Mouse (Mus musculus): Measurements from ENCODE around the gene Nptn. TPM values are rescaled to one million over a fixed set of nuclear protein-coding genes. Genes with fewer than 3 reads are reported as not detected.

Nptn gene
- polyA plus RNA-seq, 1 experiment = 44.6 TPM

- H3K4me1 ChIP-seq (ENCODE audit: control insufficient read depth) = peaks cover 47% of the 10 kb centered on the region
- TF ChIP-seq GATA1 (IDR thresholded peaks at IDR 0.05; ENCODE audit: low read length) (no peak), TAL1 (IDR thresholded peaks at IDR 0.05; ENCODE audit: low read length) (no peak)
These were observed 684 bp downstream of the Nptn start for GRCm38 (mm10) chr9:58582581-58583266.

GRCm38 (mm10) chr9:58583267-58583641, 1.2 kb downstream of the Nptn start:
- peaks cover 49% of the 10 kb centered on the region for H3K4me1 ChIP-seq (ENCODE audit: control insufficient read depth)
- H3K9me3 ChIP-seq (ENCODE audit: control insufficient read depth, low read length) = no peaks in the 10 kb centered on the region
- TF ChIP-seq GATA1 (IDR thresholded peaks at IDR 0.05; ENCODE audit: low read length) (peak; percentile 34; the same call in 1 of the 2 replicates), TAL1 (IDR thresholded peaks at IDR 0.05; ENCODE audit: low read length) (no peak)

More at GRCm38 (mm10) chr9:58582581-58583266, 684 bp downstream of the Nptn start:
- Histone ChIP-seq H3K36me3 (ENCODE audit: control insufficient read depth) (peaks cover 9% of the 10 kb centered on the region), H3K27me3 (ENCODE audit: control insufficient read depth) (no peaks in the 10 kb centered on the region), H3K4me3 (replicated peaks) (peak overlapping the region; percentile 89), H3K9me3 (ENCODE audit: control insufficient read depth, low read length) (no peaks in the 10 kb centered on the region)

GRCm38 (mm10) chr9:58584323-58584722, 2.3 kb downstream of the Nptn start:
- Histone ChIP-seq H3K4me3 (replicated peaks) (peak overlapping the region; percentile 89), H3K4me1 (ENCODE audit: control insufficient read depth) (peaks cover 52% of the 10 kb centered on the region), H3K36me3 (ENCODE audit: control insufficient read depth) (peaks cover 14% of the 10 kb centered on the region), H3K9me3 (ENCODE audit: control insufficient read depth, low read length) (no peaks in the 10 kb centered on the region), H3K27me3 (ENCODE audit: control insufficient read depth) (no peaks in the 10 kb centered on the region)
- TF ChIP-seq GATA1 (IDR thresholded peaks at IDR 0.05; ENCODE audit: low read length) = no peak
- no peak for TF ChIP-seq TAL1 (IDR thresholded peaks at IDR 0.05; ENCODE audit: low read length)

More at GRCm38 (mm10) chr9:58583267-58583641, 1.2 kb downstream of the Nptn start:
- H3K4me3 ChIP-seq (replicated peaks) = peak overlapping the region; percentile 89
- peaks cover 13% of the 10 kb centered on the region for H3K36me3 ChIP-seq (ENCODE audit: control insufficient read depth)
- no peaks in the 10 kb centered on the region for H3K27me3 ChIP-seq (ENCODE audit: control insufficient read depth)

GRCm38 (mm10) chr9:58588657-58589056, 6.6 kb downstream of the Nptn start:
- no peak for TF ChIP-seq TAL1 (IDR thresholded peaks at IDR 0.05; ENCODE audit: low read length)
- no peak for TF ChIP-seq GATA1 (IDR thresholded peaks at IDR 0.05; ENCODE audit: low read length)
- no peaks in the 10 kb centered on the region for H3K27me3 ChIP-seq (ENCODE audit: control insufficient read depth)
- no peaks in the 10 kb centered on the region for H3K9me3 ChIP-seq (ENCODE audit: control insufficient read depth, low read length)
- peaks cover 40% of the 10 kb centered on the region for H3K36me3 ChIP-seq (ENCODE audit: control insufficient read depth)
- H3K4me3 ChIP-seq (replicated peaks) = no peak overlapping the region
- H3K4me1 ChIP-seq (ENCODE audit: control insufficient read depth) = peaks cover 38% of the 10 kb centered on the region

GRCm38 (mm10) chr9:58595313-58595712, 13.3 kb downstream of the Nptn start:
- Histone ChIP-seq H3K4me1 (ENCODE audit: control insufficient read depth) (peaks cover 10% of the 10 kb centered on the region), H3K36me3 (ENCODE audit: control insufficient read depth) (peaks cover 54% of the 10 kb centered on the region), H3K27me3 (ENCODE audit: control insufficient read depth) (no peaks in the 10 kb centered on the region), H3K9me3 (ENCODE audit: control insufficient read depth, low read length) (no peaks in the 10 kb centered on the region), H3K4me3 (replicated peaks) (no peak overlapping the region)
- TF ChIP-seq TAL1 (IDR thresholded peaks at IDR 0.05; ENCODE audit: low read length) = no peak

GRCm38 (mm10) chr9:58613790-58614189, 31.8 kb downstream of the Nptn start:
- Histone ChIP-seq H3K9me3 (ENCODE audit: control insufficient read depth, low read length) (no peaks in the 10 kb centered on the region), H3K4me1 (ENCODE audit: control insufficient read depth) (peaks cover 43% of the 10 kb centered on the region), H3K27me3 (ENCODE audit: control insufficient read depth) (no peaks in the 10 kb centered on the region), H3K4me3 (replicated peaks) (no peak overlapping the region), H3K36me3 (ENCODE audit: control insufficient read depth) (peaks cover 33% of the 10 kb centered on the region)
- TF ChIP-seq GATA1 (IDR thresholded peaks at IDR 0.05; ENCODE audit: low read length) (no peak), TAL1 (IDR thresholded peaks at IDR 0.05; ENCODE audit: low read length) (no peak)

- H3K9me3 ChIP-seq (ENCODE audit: control insufficient read depth, low read length) = no peaks in the 10 kb centered on the region
- H3K4me1 ChIP-seq (ENCODE audit: control insufficient read depth) = peaks cover 42% of the 10 kb centered on the region
- no peak overlapping the region for H3K4me3 ChIP-seq (replicated peaks)
- peaks cover 41% of the 10 kb centered on the region for H3K36me3 ChIP-seq (ENCODE audit: control insufficient read depth)
- TF ChIP-seq TAL1 (IDR thresholded peaks at IDR 0.05; ENCODE audit: low read length) (no peak), GATA1 (IDR thresholded peaks at IDR 0.05; ENCODE audit: low read length) (no peak)
- H3K27me3 ChIP-seq (ENCODE audit: control insufficient read depth) = no peaks in the 10 kb centered on the region
These were observed 33.3 kb downstream of the Nptn start for GRCm38 (mm10) chr9:58615064-58615938.

GRCm38 (mm10) chr9:58623009-58623408, 41.0 kb downstream of the Nptn start:
- Histone ChIP-seq H3K27me3 (ENCODE audit: control insufficient read depth) (no peaks in the 10 kb centered on the region), H3K36me3 (ENCODE audit: control insufficient read depth) (peaks cover 83% of the 10 kb centered on the region), H3K9me3 (ENCODE audit: control insufficient read depth, low read length) (no peaks in the 10 kb centered on the region), H3K4me3 (replicated peaks) (no peak overlapping the region), H3K4me1 (ENCODE audit: control insufficient read depth) (peaks cover 9% of the 10 kb centered on the region)
- TF ChIP-seq GATA1 (IDR thresholded peaks at IDR 0.05; ENCODE audit: low read length) (no peak), TAL1 (IDR thresholded peaks at IDR 0.05; ENCODE audit: low read length) (no peak)

- Histone ChIP-seq H3K27me3 (ENCODE audit: control insufficient read depth) (no peaks in the 10 kb centered on the region), H3K4me3 (replicated peaks) (no peak overlapping the region), H3K4me1 (ENCODE audit: control insufficient read depth) (peaks cover 2% of the 10 kb centered on the region), H3K36me3 (ENCODE audit: control insufficient read depth) (peaks cover 95% of the 10 kb centered on the region), H3K9me3 (ENCODE audit: control insufficient read depth, low read length) (no peaks in the 10 kb centered on the region)
- TF ChIP-seq GATA1 (IDR thresholded peaks at IDR 0.05; ENCODE audit: low read length) = no peak
- TF ChIP-seq TAL1 (IDR thresholded peaks at IDR 0.05; ENCODE audit: low read length) = no peak
These were observed 45.2 kb downstream of the Nptn start for GRCm38 (mm10) chr9:58627197-58627596.

All from erythroblast, embryonic 14.5 days (primary cell).